Mouse (Mus musculus) C2C12 (cell line): ENCODE measurements around the gene Scnn1g.

Source experiments
- CEBPB ChIP-seq: IDR thresholded peaks from one replicate; pipeline ENCODE4 v1.6.1; 2011; ENCODE audit warnings: low read depth, mild to moderate bottlenecking, control low read depth, moderate library complexity
- CTCF ChIP-seq: IDR thresholded peaks from one replicate; pipeline ENCODE4 v1.5.1; 2011; ENCODE audit not compliant: control insufficient read depth, insufficient read depth, insufficient read length
- FOSL1 ChIP-seq: IDR thresholded peaks from one replicate; pipeline ENCODE4 v1.8.0; 2011; ENCODE audit warnings: mild to moderate bottlenecking, low read length; ENCODE audit not compliant: poor library complexity, insufficient read depth, severe bottlenecking
- MAX ChIP-seq: IDR thresholded peaks from one replicate; pipeline ENCODE4 v1.6.1; 2011; ENCODE audit warnings: mild to moderate bottlenecking, control low read depth
- MYOD1 ChIP-seq: IDR thresholded peaks from one replicate; pipeline ENCODE4 v1.6.1; 2011; ENCODE audit warnings: low read depth; ENCODE audit not compliant: control insufficient read depth, insufficient read length
- MYOG ChIP-seq: IDR thresholded peaks from one replicate; pipeline ENCODE4 v1.6.1; 2011; ENCODE audit not compliant: control insufficient read depth, insufficient read length; ENCODE audit errors: extremely low read depth
- USF1 ChIP-seq: IDR thresholded peaks from one replicate; pipeline ENCODE4 v1.6.1; 2011; ENCODE audit warnings: low read depth, mild to moderate bottlenecking, control low read depth, moderate library complexity

DNA sequence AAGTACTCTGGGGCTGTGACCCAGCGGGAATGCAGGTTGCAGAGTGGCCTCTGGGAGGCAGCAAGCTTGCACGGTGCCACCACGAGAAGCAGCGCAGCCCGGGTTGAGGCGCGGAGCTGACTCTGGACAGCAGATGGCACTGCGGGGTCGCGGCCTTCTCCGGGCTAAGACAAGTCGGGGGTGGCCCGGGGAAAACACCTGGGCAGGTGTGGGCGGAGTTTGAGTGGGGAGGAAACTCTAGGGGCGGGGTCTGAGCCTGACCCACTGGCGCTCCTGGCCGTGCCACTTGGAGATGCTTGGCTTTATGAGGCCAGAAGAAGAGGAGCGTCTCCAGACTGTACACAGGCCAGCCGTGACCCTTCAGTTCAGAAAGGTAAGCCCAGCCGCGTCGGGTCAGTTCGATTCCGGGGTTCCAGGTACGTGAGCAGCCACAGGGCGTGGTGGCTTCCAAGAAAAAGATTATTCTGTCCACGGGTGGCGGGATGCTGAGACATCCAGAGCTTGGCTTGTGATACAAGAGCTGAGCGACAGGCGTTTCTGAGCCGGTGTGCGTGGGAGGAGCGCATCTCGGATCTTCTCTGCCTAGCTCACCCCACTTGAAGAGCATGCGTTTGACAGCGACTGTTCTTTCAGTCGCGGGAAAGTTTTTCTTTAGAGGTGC lies at the start of gene Scnn1g:
- TF ChIP-seq CTCF: peak; percentile 99
- TF ChIP-seq USF1: no peak
- TF ChIP-seq MAX: no peak
- no peak for TF ChIP-seq MYOD1
- no peak for TF ChIP-seq CEBPB
- no peak for TF ChIP-seq MYOG
- no peak for TF ChIP-seq FOSL1
